Mouse (Mus musculus) cortical plate, adult 2 months (tissue): Measurements from ENCODE around the gene Letm1. TPM values are rescaled to one million over a fixed set of nuclear protein-coding genes. Genes with fewer than 3 reads are reported as not detected.

Experiments
- H3K27ac ChIP-seq: fragments of 200-500 bp; 2 replicates; pipeline ENCODE4 v1.5.1; 2012; ENCODE audit warnings: low read length, control low read depth, inconsistent platforms; ENCODE audit not compliant: insufficient read depth
- H3K4me1 ChIP-seq: fragments of 200-500 bp; 2 replicates; pipeline ENCODE4 v1.6.1; 2011; ENCODE audit warnings: low read length; ENCODE audit not compliant: control insufficient read depth, insufficient read depth
- H3K4me3 ChIP-seq: fragments of 200-500 bp; 2 replicates; pipeline ENCODE4 v1.5.1; 2011; ENCODE audit warnings: mild to moderate bottlenecking, low read length, control low read depth; ENCODE audit not compliant: insufficient read depth
- CTCF ChIP-seq: fragments of 200-500 bp; IDR thresholded peaks from 2 replicates; pipeline ENCODE4 v1.5.1; 2011; ENCODE audit warnings: mild to moderate bottlenecking, control low read depth, low read length; ENCODE audit not compliant: insufficient read depth; ENCODE audit errors: extremely low read depth
- POLR2A ChIP-seq: fragments of 200-500 bp; IDR thresholded peaks from 2 replicates; pipeline ENCODE4 v1.6.1; 2011; ENCODE audit warnings: mild to moderate bottlenecking, low read length, control low read depth; ENCODE audit not compliant: insufficient read depth; ENCODE audit errors: extremely low read depth
- polyA plus RNA-seq: library from polyadenylated mRNA; depleted of rRNA; stranded (reverse); fragments of >200 nt; gene quantifications from 2 replicates; pipeline ENCODE4 v1.2.3, GENCODE M21; 2012

Letm1 gene
- polyA plus RNA-seq, 1 experiment: 58.1 TPM

GRCm38 (mm10) chr5:33730516-33730915 is 52.1 kb downstream of the Letm1 start:
- Histone ChIP-seq H3K27ac (no peak overlapping the region), H3K4me3 (no peak overlapping the region), H3K4me1 (no peaks in the 10 kb centered on the region)
- TF ChIP-seq POLR2A: no peak
- TF ChIP-seq CTCF: no peak

- no peak overlapping the region for H3K27ac ChIP-seq
- no peak for TF ChIP-seq CTCF
- no peak for TF ChIP-seq POLR2A
- H3K4me1 ChIP-seq: no peaks in the 10 kb centered on the region
- H3K4me3 ChIP-seq: no peak overlapping the region
Measured at GRCm38 (mm10) chr5:33728841-33729240, 53.8 kb downstream of the Letm1 start.

- H3K27ac ChIP-seq: no peak overlapping the region
- TF ChIP-seq CTCF: no peak
- no peak for TF ChIP-seq POLR2A
- no peak overlapping the region for H3K4me3 ChIP-seq
Measured at GRCm38 (mm10) chr5:33726891-33727290, 55.7 kb downstream of the Letm1 start.

GRCm38 (mm10) chr5:33726081-33726647 is 56.5 kb downstream of the Letm1 start:
- Histone ChIP-seq H3K4me3 (no peak overlapping the region), H3K27ac (peak overlapping the region; percentile 49; the same call in 1 of the 2 replicates), H3K4me1 (no peaks in the 10 kb centered on the region)
- TF ChIP-seq POLR2A: no peak
- no peak for TF ChIP-seq CTCF

More at GRCm38 (mm10) chr5:33726891-33727290, 55.7 kb downstream of the Letm1 start:
- H3K4me1 ChIP-seq: no peaks in the 10 kb centered on the region

GRCm38 (mm10) chr5:33723641-33724465 is 58.8 kb downstream of the Letm1 start:
- TF ChIP-seq POLR2A: no peak
- TF ChIP-seq CTCF: no peak
- peak overlapping the region; percentile 52 for H3K4me3 ChIP-seq
- no peaks in the 10 kb centered on the region for H3K4me1 ChIP-seq
- no peak overlapping the region for H3K27ac ChIP-seq

- H3K4me3 ChIP-seq: peak overlapping the region; percentile 52
- TF ChIP-seq POLR2A: no peak
- H3K4me1 ChIP-seq: no peaks in the 10 kb centered on the region
- H3K27ac ChIP-seq: peak overlapping the region; percentile 35
Measured at GRCm38 (mm10) chr5:33723019-33723640, 59.5 kb downstream of the Letm1 start.

- peak overlapping the region; percentile 35 for H3K27ac ChIP-seq
- peak overlapping the region; percentile 52 for H3K4me3 ChIP-seq
- H3K4me1 ChIP-seq: no peaks in the 10 kb centered on the region
- TF ChIP-seq CTCF (no peak), POLR2A (no peak)
Measured at GRCm38 (mm10) chr5:33722266-33723018, 60.2 kb downstream of the Letm1 start.

GRCm38 (mm10) chr5:33721541-33722265 is 60.9 kb downstream of the Letm1 start, which contains the start of gene Fgfr3:
TSS of gene Fgfr3 (plus strand) at chr5:33721674.
- Histone ChIP-seq H3K27ac (peak within 1 kb of the TSS; percentile 61; the same call in 1 of the 2 replicates), H3K4me3 (peak within 1 kb of the TSS; percentile 52), H3K4me1 (no peaks in the 10 kb centered on the region)
- TF ChIP-seq CTCF (no peak), POLR2A (no peak)

GRCm38 (mm10) chr5:33720852-33721490 is 61.6 kb downstream of the Letm1 start:
- H3K27ac ChIP-seq: no peak overlapping the region
- no peaks in the 10 kb centered on the region for H3K4me1 ChIP-seq
- H3K4me3 ChIP-seq: peak overlapping the region; percentile 52; the same call in 1 of the 2 replicates
- TF ChIP-seq POLR2A (no peak), CTCF (no peak)
